Mouse (Mus musculus): ENCODE data around the gene Espnl.
A peak's percentile ranks its signal among the peaks of the same experiment; 100 is the strongest.

Espnl gene

GRCm38 (mm10) chr1:91380453-91381090 is 58.7 kb downstream of the Espnl start:
- peak; percentile 90 for DNase-seq (ENCODE audit: low spot score)

- DNase-seq (ENCODE audit: low spot score), result no peak
These were observed 59.2 kb downstream of the Espnl start for GRCm38 (mm10) chr1:91381091-91381471.

GRCm38 (mm10) chr1:91390369-91390768 is 68.5 kb downstream of the Espnl start:
- DNase-seq (ENCODE audit: low spot score), result no peak

- DNase-seq (ENCODE audit: low spot score), result no peak
These were observed 76.0 kb downstream of the Espnl start for GRCm38 (mm10) chr1:91397927-91398259.
